Mouse (Mus musculus): ENCODE results near the gene Ptk6. TPM values are rescaled to one million over a fixed set of nuclear protein-coding genes. Genes with fewer than 3 reads are reported as not detected.

Gene Ptk6
- total and polyA plus RNA-seq, 3 experiments = 0.05 to 0.17 (median 0.09) TPM

DNA sequence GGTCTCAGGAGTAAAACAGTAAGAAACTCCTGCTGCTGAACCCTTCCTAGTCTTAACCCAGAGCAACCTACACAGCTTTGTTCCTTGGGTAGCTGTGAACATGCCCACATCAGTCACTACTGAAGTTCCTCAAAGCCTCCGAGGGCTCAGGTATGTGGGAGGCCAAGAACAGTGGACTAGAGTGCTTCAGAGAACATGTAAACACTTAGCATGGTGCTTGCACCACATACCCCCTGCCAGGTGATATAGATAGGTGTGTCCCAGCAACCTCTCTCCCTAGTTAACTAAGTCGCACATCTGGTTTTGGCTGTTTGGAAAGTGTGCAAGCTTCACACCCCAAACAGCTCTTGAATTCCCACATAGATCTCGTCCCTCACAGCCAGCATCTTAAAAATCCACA lies 983 bp downstream of the Ptk6 start:
- Histone ChIP-seq H3K9ac (ENCODE audit: insufficient read depth, low read depth) (no peak overlapping the region), H3K36me3 (replicated peaks in 1 of 2; ENCODE audit: control insufficient read depth in 1 of 2, insufficient read depth in 1 of 2, low read length in 1 of 2) (no peaks in the 10 kb centered on the region), H3K27ac (ENCODE audit: insufficient read depth, low read depth) (no peak overlapping the region), H3K79me2 (replicated peaks; ENCODE audit: control insufficient read depth, extremely low read depth, insufficient read depth, poor library complexity, severe bottlenecking) (no peaks in the 10 kb centered on the region), H3K9me3 (replicated peaks; ENCODE audit: low read length) (no peaks in the 10 kb centered on the region), H3K4me2 (ENCODE audit: insufficient read depth, low read depth, poor library complexity, severe bottlenecking) (no peak overlapping the region), H3K27me3 (replicated peaks) (no peaks in the 10 kb centered on the region), H3K4me1 (ENCODE audit: control insufficient read depth in 1 of 2, insufficient read depth in 2 of 2) (peaks cover 8 to 9% of the 10 kb centered on the region in 2 experiments; a peak in 3 of 4 replicates), H3K4me3 (replicated peaks in 1 of 3; ENCODE audit: low read depth in 2 of 3, low read length in 2 of 3, poor library complexity in 1 of 3) (no peak overlapping the region)
- dilution Hi-C loops (cut with MboI; ENCODE audit: extremely low pct_ligation_motif_present, extremely low pct_unique_long_range_greater_than_20kb, low sequenced_read_pairs) = no loop called here
- DNase-seq (ENCODE audit: extremely low read depth) = no peak
- in situ Hi-C loops (cut with MboI; ENCODE audit: low pct_ligation_motif_present, low pct_unique_long_range_greater_than_20kb, low sequenced_read_pairs) = no loop called here
- TF ChIP-seq ZNF384 (IDR thresholded peaks at IDR 0.05; ENCODE audit: low read depth, low read length) (no peak), ELF1 (IDR thresholded peaks at IDR 0.05; ENCODE audit: low read depth, low read length) (no peak), USF2 (conservative IDR thresholded peaks at IDR 0.05; ENCODE audit: low read depth, low read length) (no peak), CHD2 (IDR thresholded peaks at IDR 0.05; ENCODE audit: low read length) (no peak), USF1 (IDR thresholded peaks at IDR 0.05; ENCODE audit: low read depth, low read length) (no peak), POLR2AphosphoS2 (IDR thresholded peaks at IDR 0.05; ENCODE audit: low read depth, low read length) (no peak), TCF12 (IDR thresholded peaks at IDR 0.05; ENCODE audit: low read depth, low read length) (no peak), MXI1 (IDR thresholded peaks at IDR 0.05; ENCODE audit: low read depth, low read length) (no peak), E2F4 (IDR thresholded peaks at IDR 0.05; ENCODE audit: insufficient replicate concordance, low read depth, low read length) (no peak), ZC3H11A (IDR thresholded peaks at IDR 0.05; ENCODE audit: low read depth, low read length) (no peak), NELFE (IDR thresholded peaks at IDR 0.05; ENCODE audit: low read depth, low read length) (no peak), UBTF (IDR thresholded peaks at IDR 0.05; ENCODE audit: low read depth, low read length) (no peak), MAFK (IDR thresholded peaks at IDR 0.05; ENCODE audit: insufficient replicate concordance, low read length) (no peak)

DNA sequence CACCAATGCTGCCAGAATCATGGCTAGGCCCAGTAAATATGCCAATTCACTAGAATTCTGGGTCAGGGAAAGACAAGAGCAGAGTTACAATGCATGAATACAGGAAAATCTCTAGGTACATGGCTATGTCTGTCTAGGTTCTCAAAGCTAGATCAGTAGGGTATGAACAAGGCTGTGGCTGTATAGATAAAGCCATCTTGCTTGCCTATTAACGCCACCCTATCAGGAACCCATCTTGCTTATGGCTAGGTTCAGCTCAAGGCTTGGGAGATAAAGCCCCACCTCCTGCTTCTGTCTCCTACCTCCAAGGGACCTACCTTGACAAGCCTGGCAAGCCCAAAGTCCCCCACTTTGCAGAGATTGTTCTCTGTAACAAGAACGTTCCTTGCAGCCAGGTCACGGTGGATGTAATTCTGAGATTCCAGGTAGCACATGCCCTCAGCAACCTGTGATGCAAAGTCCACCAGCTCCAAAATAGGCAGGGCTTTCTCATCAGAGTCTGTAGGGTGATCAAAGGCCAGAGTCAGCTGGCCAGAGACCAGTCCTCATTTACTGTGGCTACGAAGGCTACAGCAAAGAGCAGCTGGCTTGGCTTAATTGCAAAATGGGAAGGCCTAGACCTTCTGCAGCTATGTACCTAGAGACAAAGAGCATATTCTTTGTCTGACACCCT lies 5.8 kb downstream of the Ptk6 start:
- dilution Hi-C loops (cut with MboI; ENCODE audit: extremely low pct_ligation_motif_present, extremely low pct_unique_long_range_greater_than_20kb, low sequenced_read_pairs) = no loop called here
- Histone ChIP-seq H3K9me3 (replicated peaks; ENCODE audit: low read length) (no peaks in the 10 kb centered on the region), H3K9ac (ENCODE audit: insufficient read depth, low read depth) (no peak overlapping the region), H3K27ac (ENCODE audit: insufficient read depth, low read depth) (no peak overlapping the region), H3K4me2 (ENCODE audit: insufficient read depth, low read depth, poor library complexity, severe bottlenecking) (no peak overlapping the region), H3K36me3 (replicated peaks in 1 of 2; ENCODE audit: control insufficient read depth in 1 of 2, insufficient read depth in 1 of 2, low read length in 1 of 2) (no peaks in the 10 kb centered on the region), H3K27me3 (replicated peaks) (no peaks in the 10 kb centered on the region), H3K79me2 (replicated peaks; ENCODE audit: control insufficient read depth, extremely low read depth, insufficient read depth, poor library complexity, severe bottlenecking) (no peaks in the 10 kb centered on the region), H3K4me1 (ENCODE audit: control insufficient read depth in 1 of 2, insufficient read depth in 2 of 2) (peaks cover 15 to 36% of the 10 kb centered on the region in 2 experiments), H3K4me3 (replicated peaks in 1 of 3; ENCODE audit: low read depth in 2 of 3, low read length in 2 of 3, poor library complexity in 1 of 3) (no peak overlapping the region)
- in situ Hi-C loops (cut with MboI; ENCODE audit: low pct_ligation_motif_present, low pct_unique_long_range_greater_than_20kb, low sequenced_read_pairs) = loop anchor here (5.0 to 25.0 kb wide), 2 partner anchors 36 to 291 kb away; partner anchors contain the start of genes Abhd16b and Tpd52l2
- TF ChIP-seq PAX5 (IDR thresholded peaks at IDR 0.05; ENCODE audit: low read length) (no peak), MAZ (IDR thresholded peaks at IDR 0.05; ENCODE audit: low read depth, low read length) (no peak), CHD1 (IDR thresholded peaks at IDR 0.05; ENCODE audit: low read depth, low read length) (no peak), MAFK (IDR thresholded peaks at IDR 0.05; ENCODE audit: insufficient replicate concordance, low read length) (no peak), GABPA (IDR thresholded peaks at IDR 0.05; ENCODE audit: insufficient replicate concordance, low read depth, low read length) (no peak), TCF12 (IDR thresholded peaks at IDR 0.05; ENCODE audit: low read depth, low read length) (no peak), BHLHE40 (IDR thresholded peaks at IDR 0.05; ENCODE audit: low read depth, low read length) (no peak), POLR2AphosphoS2 (IDR thresholded peaks at IDR 0.05; ENCODE audit: low read depth, low read length) (no peak)
- DNase-seq (ENCODE audit: extremely low read depth) = no peak

Measured in CH12.LX (cell line).